Mouse (Mus musculus) forebrain, embryonic 16.5 days (tissue): ENCODE measurements around the gene Tusc1. TPM values are rescaled to one million over a fixed set of nuclear protein-coding genes. Genes with fewer than 3 reads are reported as not detected.

Source experiments
- ATAC-seq: fragments of 200-750 bp; cut with Nextera tagmentation; 2 replicates; pipeline ENCODE4 v1.8.0; 2017; ENCODE audit warnings: mild to moderate bottlenecking, moderate library complexity
- H3K27ac ChIP-seq: fragments of 300-500 bp; sonication (generic); 2 replicates; pipeline ENCODE4 v1.5.1; 2014; ENCODE audit warnings: low read length, control low read depth
- H3K27me3 ChIP-seq: fragments of 300-500 bp; sonication (generic); replicated peaks from 2 replicates; pipeline ENCODE4 v1.6.1; 2014; ENCODE audit warnings: low read length; ENCODE audit not compliant: control insufficient read depth, insufficient read depth
- H3K36me3 ChIP-seq: fragments of 300-500 bp; sonication (generic); 2 replicates; pipeline ENCODE4 v1.6.1; 2014; ENCODE audit not compliant: control insufficient read depth, insufficient read depth
- H3K4me1 ChIP-seq: fragments of 300-500 bp; sonication (generic); replicated peaks from 2 replicates; pipeline ENCODE4 v1.6.1; 2014; ENCODE audit warnings: low read length; ENCODE audit not compliant: control insufficient read depth, insufficient read depth
- H3K4me2 ChIP-seq: fragments of 300-500 bp; sonication (generic); 2 replicates; pipeline ENCODE4 v1.6.1; 2014; ENCODE audit warnings: mild to moderate bottlenecking, low read length, control low read depth
- H3K4me3 ChIP-seq: fragments of 300-500 bp; sonication (generic); replicated peaks from 2 replicates; pipeline ENCODE4 v1.5.1; 2014; ENCODE audit warnings: mild to moderate bottlenecking, low read length, control low read depth
- H3K9ac ChIP-seq: fragments of 300-500 bp; sonication (generic); replicated peaks from 2 replicates; pipeline ENCODE4 v1.6.1; 2014; ENCODE audit warnings: low read depth, low read length, control low read depth
- H3K9me3 ChIP-seq: fragments of 300-500 bp; sonication (generic); 2 replicates; pipeline ENCODE4 v1.6.1; 2016; ENCODE audit warnings: low read length; ENCODE audit not compliant: control insufficient read depth
- WGBS: fragments of 180-500 bp; shearing (Covaris S2); extraction: QIAGEN DNeasy Blood & Tissue Kit; methylation state at CpG from one replicate; pipeline ENCODE4 v1.1.7; 2014; 5-methylcytosine and 5-hydroxymethylcytosine counted together
- polyA plus RNA-seq: library from polyadenylated mRNA; unstranded; fragments of >200 nt; fragmentation: Nextera tagmentation; extraction: Ambion mirVana; gene quantifications from 2 replicates; pipeline ENCODE4 v1.2.1, GENCODE M21; 2015

The Tusc1 gene
- polyA plus RNA-seq, result 3.6 and 5.0 TPM in 2 replicates

GRCm38 (mm10) chr4:93335118-93336003, at the start of gene Tusc1:
TSS of gene Tusc1 (minus strand) at chr4:93335511.
- under 1% methylated on average over 84 of the region's 97 CpGs for WGBS
- Histone ChIP-seq H3K27ac (peak within 1 kb of the TSS; percentile 91), H3K36me3 (no peaks in the 10 kb centered on the region)

GRCm38 (mm10) chr4:93352930-93353329, 17.6 kb upstream of the Tusc1 start:
- Histone ChIP-seq H3K9me3 (no peaks in the 10 kb centered on the region), H3K4me2 (no peak overlapping the region), H3K36me3 (no peaks in the 10 kb centered on the region), H3K4me1 (no peaks in the 10 kb centered on the region), H3K9ac (no peak overlapping the region), H3K27ac (no peak overlapping the region), H3K4me3 (no peak overlapping the region), H3K27me3 (no peaks in the 10 kb centered on the region)
- no peak for ATAC-seq
- WGBS, result 76% methylated on average over 2 of the region's 2 CpGs

More at GRCm38 (mm10) chr4:93335118-93336003, at the start of gene Tusc1:
- no peaks in the 10 kb centered on the region for H3K9me3 ChIP-seq
- peaks cover 7% of the 10 kb centered on the region for H3K4me1 ChIP-seq
- peak within 1 kb of the TSS; percentile 84 for H3K4me3 ChIP-seq
- peak; percentile 92 for ATAC-seq
- no peaks in the 10 kb centered on the region for H3K27me3 ChIP-seq
- H3K9ac ChIP-seq, result peak within 1 kb of the TSS; percentile 96
- peak within 1 kb of the TSS; percentile 91 for H3K4me2 ChIP-seq

GRCm38 (mm10) chr4:93344357-93344756, 9.0 kb upstream of the Tusc1 start:
- Histone ChIP-seq H3K9ac (no peak overlapping the region), H3K4me2 (no peak overlapping the region), H3K27ac (no peak overlapping the region), H3K9me3 (no peaks in the 10 kb centered on the region), H3K4me1 (no peaks in the 10 kb centered on the region), H3K4me3 (no peak overlapping the region), H3K36me3 (no peaks in the 10 kb centered on the region), H3K27me3 (no peaks in the 10 kb centered on the region)
- WGBS, result 92% methylated on average over 2 of the region's 2 CpGs
- ATAC-seq, result no peak

- Histone ChIP-seq H3K27me3 (no peaks in the 10 kb centered on the region), H3K27ac (no peak overlapping the region), H3K4me2 (no peak overlapping the region), H3K4me1 (no peaks in the 10 kb centered on the region), H3K4me3 (no peak overlapping the region), H3K9ac (no peak overlapping the region), H3K36me3 (no peaks in the 10 kb centered on the region), H3K9me3 (no peaks in the 10 kb centered on the region)
- no peak for ATAC-seq
These were observed 6.3 kb upstream of the Tusc1 start for GRCm38 (mm10) chr4:93341568-93341967.

- Histone ChIP-seq H3K27ac (no peak overlapping the region), H3K36me3 (no peaks in the 10 kb centered on the region), H3K9me3 (no peaks in the 10 kb centered on the region), H3K4me1 (peaks cover 7% of the 10 kb centered on the region), H3K27me3 (no peaks in the 10 kb centered on the region), H3K4me2 (no peak overlapping the region), H3K4me3 (no peak overlapping the region), H3K9ac (no peak overlapping the region)
- 84% methylated on average over 3 of the region's 3 CpGs for WGBS
- no peak for ATAC-seq
These were observed 2.7 kb upstream of the Tusc1 start for GRCm38 (mm10) chr4:93337977-93338376.

- peak; percentile 82 for ATAC-seq
- no peaks in the 10 kb centered on the region for H3K36me3 ChIP-seq
- peak overlapping the region; percentile 96 for H3K9ac ChIP-seq
- peaks cover 7% of the 10 kb centered on the region for H3K4me1 ChIP-seq
- H3K4me2 ChIP-seq, result peak overlapping the region; percentile 91
- H3K9me3 ChIP-seq, result no peaks in the 10 kb centered on the region
- H3K27me3 ChIP-seq, result no peaks in the 10 kb centered on the region
- peak overlapping the region; percentile 84 for H3K4me3 ChIP-seq
- under 1% methylated on average over 48 of the region's 49 CpGs for WGBS
- peak overlapping the region; percentile 91 for H3K27ac ChIP-seq
These were observed 634 bp downstream of the Tusc1 start for GRCm38 (mm10) chr4:93334636-93335117.

- Histone ChIP-seq H3K27me3 (no peaks in the 10 kb centered on the region), H3K9ac (no peak overlapping the region), H3K36me3 (no peaks in the 10 kb centered on the region), H3K4me1 (no peaks in the 10 kb centered on the region), H3K4me2 (no peak overlapping the region), H3K4me3 (no peak overlapping the region), H3K9me3 (no peaks in the 10 kb centered on the region), H3K27ac (no peak overlapping the region)
- no peak for ATAC-seq
- 92% methylated on average over 3 of the region's 3 CpGs for WGBS
These were observed 27.8 kb downstream of the Tusc1 start for GRCm38 (mm10) chr4:93307486-93307885.

- no peaks in the 10 kb centered on the region for H3K36me3 ChIP-seq
- no peaks in the 10 kb centered on the region for H3K4me1 ChIP-seq
- no peak overlapping the region for H3K4me3 ChIP-seq
- no peak overlapping the region for H3K4me2 ChIP-seq
- ATAC-seq, result peak; percentile 75
- H3K9ac ChIP-seq, result no peak overlapping the region
- no peaks in the 10 kb centered on the region for H3K27me3 ChIP-seq
- no peaks in the 10 kb centered on the region for H3K9me3 ChIP-seq
- 59% methylated on average over 4 of the region's 4 CpGs for WGBS
- H3K27ac ChIP-seq, result no peak overlapping the region
These were observed 49.2 kb downstream of the Tusc1 start for GRCm38 (mm10) chr4:93286065-93286464.
